In the genomic region with DNA sequence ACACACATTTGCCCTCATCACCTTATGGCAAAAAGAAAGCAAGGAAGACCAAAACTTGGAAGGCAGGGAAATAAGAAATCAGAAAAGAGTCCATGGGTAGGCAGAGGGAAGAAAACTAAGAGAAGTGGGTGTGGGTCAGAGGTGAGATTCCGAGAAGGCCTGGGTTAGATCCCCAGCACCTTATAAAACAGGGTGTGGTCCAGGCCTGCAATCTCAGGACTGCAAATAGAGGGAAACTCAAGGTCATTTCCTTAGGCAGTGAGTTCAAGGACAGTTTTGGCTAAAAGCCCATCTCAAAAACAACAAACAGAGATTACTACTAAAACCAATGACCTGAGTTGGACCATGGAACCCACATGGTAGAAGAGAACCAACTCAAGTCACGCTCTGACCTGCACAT, we compare ENCODE assay signal across 17 mouse cellular contexts. TPM values are rescaled to one million over a fixed set of nuclear protein-coding genes. Genes with fewer than 3 reads are reported as not detected.
DNase-seq lines count a peak whose midpoint lies in the region; ATAC-seq lines count a peak whose summit lies in the region.
"Had no signal": no experiment of that assay in that cellular context is flagged by ENCODE, and none has a peak within 500 bp of the region (broad histone marks: within the 10 kb centered on the region; RNA-seq: fewer than 3 reads in every experiment).

No protein-coding gene starts in this region.

- no peak overlapping the region for H3K9ac ChIP-seq in limb, embryonic 12.5 days (replicated peaks)
- H3K9ac ChIP-seq in hindbrain, embryonic 16.5 days (ENCODE audit: low read depth, low read length), result no peak overlapping the region
- no peak overlapping the region for H3K9ac ChIP-seq in neural tube, embryonic 13.5 days
- H3K9ac ChIP-seq: heart, embryonic 15.5 days; liver, postnatal 0 days had no signal

- no peaks in the 10 kb centered on the region for H3K9me3 ChIP-seq in limb, embryonic 12.5 days
- H3K9me3 ChIP-seq in limb, embryonic 10.5 days (replicated peaks), result no peaks in the 10 kb centered on the region
- H3K9me3 ChIP-seq in hindbrain, embryonic 16.5 days (ENCODE audit: control insufficient read depth, low read length), result no peaks in the 10 kb centered on the region
- H3K9me3 ChIP-seq in neural tube, embryonic 13.5 days, result no peaks in the 10 kb centered on the region
- H3K9me3 ChIP-seq: heart, embryonic 15.5 days had no signal

- no peak overlapping the region for H3K4me3 ChIP-seq in limb, embryonic 12.5 days (replicated peaks)
- no peak overlapping the region for H3K4me3 ChIP-seq in limb, embryonic 10.5 days
- H3K4me3 ChIP-seq in hindbrain, embryonic 16.5 days (ENCODE audit: low read length), result no peak overlapping the region
- no peak overlapping the region for H3K4me3 ChIP-seq in neural tube, embryonic 13.5 days

- H3K4me1 ChIP-seq in limb, embryonic 12.5 days (replicated peaks), result peaks cover 42% of the 10 kb centered on the region
- peaks cover 41% of the 10 kb centered on the region for H3K4me1 ChIP-seq in limb, embryonic 10.5 days
- peaks cover 31% of the 10 kb centered on the region for H3K4me1 ChIP-seq in hindbrain, embryonic 16.5 days (ENCODE audit: control insufficient read depth, insufficient read depth, low read depth, low read length)
- H3K4me1 ChIP-seq in neural tube, embryonic 13.5 days (replicated peaks), result peaks cover 59% of the 10 kb centered on the region

- no peak overlapping the region for H3K27ac ChIP-seq in limb, embryonic 12.5 days
- H3K27ac ChIP-seq in limb, embryonic 10.5 days, result no peak overlapping the region
- no peak overlapping the region for H3K27ac ChIP-seq in hindbrain, embryonic 16.5 days (ENCODE audit: low read depth, low read length)
- no peak overlapping the region for H3K27ac ChIP-seq in neural tube, embryonic 13.5 days (replicated peaks)
- H3K27ac ChIP-seq: heart, embryonic 15.5 days; macrophage had no signal

- H3K4me2 ChIP-seq in limb, embryonic 12.5 days, result peak overlapping the region; percentile 87
- peak overlapping the region; percentile 80; the same call in 1 of the 2 replicates for H3K4me2 ChIP-seq in hindbrain, embryonic 16.5 days (ENCODE audit: low read length)
- peak overlapping the region; percentile 90; the same call in 1 of the 2 replicates for H3K4me2 ChIP-seq in neural tube, embryonic 13.5 days

- 84% methylated on average over 2 of the region's 2 CpGs for WGBS in limb, embryonic 12.5 days
- WGBS in limb, embryonic 10.5 days, result 88% methylated on average over 2 of the region's 2 CpGs
- 94% methylated on average over 2 of the region's 2 CpGs for WGBS in hindbrain, embryonic 16.5 days
- 89% methylated on average over 2 of the region's 2 CpGs for WGBS in neural tube, embryonic 13.5 days

- no peak for ATAC-seq in limb, embryonic 12.5 days (ENCODE audit: insufficient number of reproducible peaks, insufficient read depth, low FRiP score, low TSS enrichment, low read depth)
- no peak for ATAC-seq in hindbrain, embryonic 16.5 days
- ATAC-seq in neural tube, embryonic 13.5 days (ENCODE audit: low read depth), result no peak
- ATAC-seq in granulocyte monocyte progenitor cell, adult 5-6 weeks (replicated peaks; ENCODE audit: poor library complexity, severe bottlenecking), result no peak
- ATAC-seq: liver, postnatal 0 days had no signal

- no peak for DNase-seq in limb, embryonic 10.5 days (ENCODE audit: low spot score)
- peak; percentile 66 for DNase-seq in ZHBTc4 (ENCODE audit: low read depth, low spot score)
- DNase-seq in T-cell, adult 2 months (ENCODE audit: low spot score), result no peak
- DNase-seq: adrenal gland, postnatal 25 days; gastrocnemius, postnatal 25 days; liver, postnatal 0 days; right cerebral cortex, postnatal 4 days had no signal

- H3K36me3 ChIP-seq in limb, embryonic 12.5 days, result peaks cover 20% of the 10 kb centered on the region
- H3K36me3 ChIP-seq in limb, embryonic 10.5 days, result peaks cover 42% of the 10 kb centered on the region
- peaks cover 7% of the 10 kb centered on the region; the same call in 1 of the 2 replicates for H3K36me3 ChIP-seq in hindbrain, embryonic 16.5 days (ENCODE audit: control insufficient read depth, insufficient read depth, low read length)
- peaks cover 9% of the 10 kb centered on the region for H3K36me3 ChIP-seq in neural tube, embryonic 13.5 days

- H3K27me3 ChIP-seq in limb, embryonic 12.5 days, result no peaks in the 10 kb centered on the region
- H3K27me3 ChIP-seq in limb, embryonic 10.5 days (ENCODE audit: low read depth, poor library complexity, severe bottlenecking), result no peaks in the 10 kb centered on the region
- no peaks in the 10 kb centered on the region for H3K27me3 ChIP-seq in hindbrain, embryonic 16.5 days (replicated peaks; ENCODE audit: control insufficient read depth, insufficient read depth, low read length)
- H3K27me3 ChIP-seq in neural tube, embryonic 13.5 days, result no peaks in the 10 kb centered on the region
- H3K27me3 ChIP-seq: CH12.LX; heart, embryonic 15.5 days had no signal

RNA-seq across cellular contexts. Expression of gene Gm45234, which starts 2.0 kb away (rescaled TPM):
- not detected in 2 replicates for polyA plus RNA-seq in limb, embryonic 12.5 days (2016; fragmentation: Nextera tagmentation; extraction: Ambion mirVana)
- not detected in 2 replicates for polyA plus RNA-seq in limb, embryonic 10.5 days (2016; fragmentation: Nextera tagmentation; extraction: Ambion mirVana)
- polyA plus RNA-seq in hindbrain, embryonic 16.5 days (2015; fragmentation: Nextera tagmentation; extraction: Ambion mirVana), result not detected in 2 replicates
- polyA plus RNA-seq in neural tube, embryonic 13.5 days (2015; fragmentation: Nextera tagmentation; extraction: Ambion mirVana), result not detected in 2 replicates
- not detected in 2 replicates for total RNA-seq in granulocyte monocyte progenitor cell, adult 5-6 weeks (2014; fragmentation: Nextera tagmentation)
- total RNA-seq in granulocyte monocyte progenitor cell, adult 5-6 weeks (2017), result not detected in 2 replicates
- total RNA-seq: adrenal gland, postnatal 25 days; CH12.LX; common myeloid progenitor, adult 5-6 weeks; left cerebral cortex, postnatal 36 days had no signal
- polyA plus RNA-seq: heart, embryonic 15.5 days; kidney, embryonic 16.5 days; liver, postnatal 0 days; macrophage had no signal

RNA-seq across cellular contexts. Expression of gene Atn1, which starts 2.5 kb away (rescaled TPM):
- 17.1 and 17.4 TPM in 2 replicates for polyA plus RNA-seq in limb, embryonic 12.5 days (2016; fragmentation: Nextera tagmentation; extraction: Ambion mirVana)
- polyA plus RNA-seq in limb, embryonic 10.5 days (2016; fragmentation: Nextera tagmentation; extraction: Ambion mirVana), result 12.9 and 14.8 TPM in 2 replicates
- 24.7 and 28.5 TPM in 2 replicates for polyA plus RNA-seq in hindbrain, embryonic 16.5 days (2015; fragmentation: Nextera tagmentation; extraction: Ambion mirVana)
- polyA plus RNA-seq in neural tube, embryonic 13.5 days (2015; fragmentation: Nextera tagmentation; extraction: Ambion mirVana), result 21.0 and 23.1 TPM in 2 replicates
- 25.1 and 37.2 TPM in 2 replicates for total RNA-seq in granulocyte monocyte progenitor cell, adult 5-6 weeks (2014; fragmentation: Nextera tagmentation)
- 2.6 and 3.0 TPM in 2 replicates for total RNA-seq in granulocyte monocyte progenitor cell, adult 5-6 weeks (2017)

RNA-seq across cellular contexts. Expression of gene Grcc10, which starts 12.7 kb away (rescaled TPM):
- 479 and 511 TPM in 2 replicates for polyA plus RNA-seq in limb, embryonic 12.5 days (2016; fragmentation: Nextera tagmentation; extraction: Ambion mirVana)
- polyA plus RNA-seq in limb, embryonic 10.5 days (2016; fragmentation: Nextera tagmentation; extraction: Ambion mirVana), result 384 and 460 TPM in 2 replicates
- 587 and 645 TPM in 2 replicates for polyA plus RNA-seq in hindbrain, embryonic 16.5 days (2015; fragmentation: Nextera tagmentation; extraction: Ambion mirVana)
- polyA plus RNA-seq in neural tube, embryonic 13.5 days (2015; fragmentation: Nextera tagmentation; extraction: Ambion mirVana), result 687 and 693 TPM in 2 replicates
- total RNA-seq in granulocyte monocyte progenitor cell, adult 5-6 weeks (2014; fragmentation: Nextera tagmentation), result 177 and 222 TPM in 2 replicates
- 109 and 136 TPM in 2 replicates for total RNA-seq in granulocyte monocyte progenitor cell, adult 5-6 weeks (2017)

RNA-seq across cellular contexts. Expression of gene Ptpn6, which starts 15.3 kb away (rescaled TPM):
- 6.0 and 6.4 TPM in 2 replicates for polyA plus RNA-seq in limb, embryonic 12.5 days (2016; fragmentation: Nextera tagmentation; extraction: Ambion mirVana)
- 6.2 and 7.6 TPM in 2 replicates for polyA plus RNA-seq in limb, embryonic 10.5 days (2016; fragmentation: Nextera tagmentation; extraction: Ambion mirVana)
- 4.8 and 4.9 TPM in 2 replicates for polyA plus RNA-seq in hindbrain, embryonic 16.5 days (2015; fragmentation: Nextera tagmentation; extraction: Ambion mirVana)
- 6.0 and 7.9 TPM in 2 replicates for polyA plus RNA-seq in neural tube, embryonic 13.5 days (2015; fragmentation: Nextera tagmentation; extraction: Ambion mirVana)
- total RNA-seq in granulocyte monocyte progenitor cell, adult 5-6 weeks (2014; fragmentation: Nextera tagmentation), result 169 and 206 TPM in 2 replicates
- 327 and 371 TPM in 2 replicates for total RNA-seq in granulocyte monocyte progenitor cell, adult 5-6 weeks (2017)

RNA-seq across cellular contexts. Expression of gene Eno2, which starts 15.6 kb away (rescaled TPM):
- polyA plus RNA-seq in limb, embryonic 12.5 days (2016; fragmentation: Nextera tagmentation; extraction: Ambion mirVana), result 4.8 TPM in 2 replicates
- 0.69 and 1.5 TPM in 2 replicates for polyA plus RNA-seq in limb, embryonic 10.5 days (2016; fragmentation: Nextera tagmentation; extraction: Ambion mirVana)
- polyA plus RNA-seq in hindbrain, embryonic 16.5 days (2015; fragmentation: Nextera tagmentation; extraction: Ambion mirVana), result 192 and 210 TPM in 2 replicates
- polyA plus RNA-seq in neural tube, embryonic 13.5 days (2015; fragmentation: Nextera tagmentation; extraction: Ambion mirVana), result 67.2 and 69.8 TPM in 2 replicates
- 0.23 TPM in 1 of 2 replicates, not detected in the other for total RNA-seq in granulocyte monocyte progenitor cell, adult 5-6 weeks (2014; fragmentation: Nextera tagmentation)
- total RNA-seq in granulocyte monocyte progenitor cell, adult 5-6 weeks (2017), result not detected in 2 replicates
